ENCODE assay signal across 8 mouse cellular contexts in genomic region chr17:25951803-25952623, GRCm38 (mm10). TPM values are rescaled to one million over a fixed set of nuclear protein-coding genes. Genes with fewer than 3 reads are reported as not detected.
DNase-seq lines count a peak whose midpoint lies in the region; ATAC-seq and TF ChIP-seq lines count a peak whose summit lies in the region.

TSS of gene A930017K11Rik (minus strand) at chr17:25952565.

- H3K4me3 ChIP-seq in kidney, adult 2 months (ENCODE audit: insufficient read depth, low read depth, low read length) = peak within 1 kb of the TSS; percentile 36
- H3K4me3 ChIP-seq in cerebellum, adult 2 months (replicated peaks; ENCODE audit: insufficient read depth, low read depth, low read length) = peak within 1 kb of the TSS; percentile 77
- peak within 1 kb of the TSS; percentile 39 for H3K4me3 ChIP-seq in liver, postnatal 0 days (ENCODE audit: low read depth, low read length)

- WGBS in kidney, adult 2 months = 3% methylated on average over 58 of the region's 58 CpGs
- WGBS in cerebellum, adult 2 months = 2% methylated on average over 57 of the region's 58 CpGs
- WGBS in liver, postnatal 0 days (ENCODE audit: insufficient replicate concordance) = 3% methylated on average over 47 of the region's 58 CpGs

- no peak for TF ChIP-seq POLR2A in kidney, adult 2 months (IDR thresholded peaks at IDR 0.05; ENCODE audit: low read depth, low read length)
- 0 out of 2 replicates have a peak, but pooled peaks have one; percentile 34 for TF ChIP-seq POLR2A in cerebellum, adult 2 months (IDR thresholded peaks at IDR 0.05; ENCODE audit: borderline replicate concordance, insufficient read depth, low read length)

- H3K36me3 ChIP-seq in kidney, adult 2 months (ENCODE audit: control insufficient read depth, insufficient read depth, low read length) = no peaks in the 10 kb centered on the region
- H3K36me3 ChIP-seq in liver, postnatal 0 days (replicated peaks; ENCODE audit: insufficient read depth, low read length) = no peaks in the 10 kb centered on the region

- 0 out of 2 replicates have a peak within 1 kb of the TSS, but pooled peaks have one; percentile 44 for H3K9ac ChIP-seq in liver, postnatal 0 days (replicated peaks)

- TF ChIP-seq CTCF in kidney, adult 2 months (conservative IDR thresholded peaks at IDR 0.05; ENCODE audit: insufficient read depth, insufficient read length, low read depth, low read length) = no peak
- TF ChIP-seq CTCF in cerebellum, adult 2 months (IDR thresholded peaks at IDR 0.05; ENCODE audit: borderline replicate concordance, insufficient read depth, low read depth, low read length) = no peak
- TF ChIP-seq CTCF in liver, postnatal 0 days (IDR thresholded peaks at IDR 0.05; ENCODE audit: low read depth) = no peak

- H3K4me1 ChIP-seq in kidney, adult 2 months (ENCODE audit: control insufficient read depth, insufficient read depth, low read length) = peaks cover 3% of the 10 kb centered on the region; the same call in 1 of the 2 replicates
- H3K4me1 ChIP-seq in cerebellum, adult 2 months (ENCODE audit: control insufficient read depth, insufficient read depth, low read length) = peaks cover 48% of the 10 kb centered on the region
- H3K4me1 ChIP-seq in liver, postnatal 0 days (ENCODE audit: insufficient read depth) = peaks cover 18% of the 10 kb centered on the region

- H3K27ac ChIP-seq in kidney, adult 2 months (ENCODE audit: insufficient read depth, low read depth, low read length) = peak within 1 kb of the TSS; percentile 48
- peak within 1 kb of the TSS; percentile 52 for H3K27ac ChIP-seq in cerebellum, adult 2 months (ENCODE audit: insufficient read depth, low read length)
- no peak within 1 kb of the TSS for H3K27ac ChIP-seq in liver, postnatal 0 days (ENCODE audit: low read depth)

- no peaks in the 10 kb centered on the region for H3K27me3 ChIP-seq in kidney, adult 2 months (replicated peaks; ENCODE audit: control insufficient read depth, insufficient read depth, low read length)
- no peaks in the 10 kb centered on the region for H3K27me3 ChIP-seq in cerebellum, adult 2 months (ENCODE audit: control insufficient read depth, insufficient read depth, low read length)
- peaks cover 42% of the 10 kb centered on the region for H3K27me3 ChIP-seq in liver, postnatal 0 days (ENCODE audit: insufficient read depth, low read length)

- H3K9me3 ChIP-seq in liver, postnatal 0 days (ENCODE audit: low read length) = no peaks in the 10 kb centered on the region

- no peak for TF ChIP-seq EP300 in liver, postnatal 0 days (IDR thresholded peaks at IDR 0.05; ENCODE audit: low read depth)

- peak within 1 kb of the TSS; percentile 72 for H3K4me2 ChIP-seq in liver, postnatal 0 days (ENCODE audit: low read depth, low read length)

- intact Hi-C loops in gastrocnemius, postnatal 36 days (cut with DNase I) = no loop called here

- DNase-seq in kidney, adult 2 months = no peak
- DNase-seq in kidney, adult 9 months = no peak
- DNase-seq in cerebellum, adult 2 months = peak; percentile 54 to 61
- DNase-seq in liver, postnatal 0 days = no peak
- no peak for DNase-seq in right cerebral cortex, postnatal 25 days
- DNase-seq in gastrocnemius, postnatal 36 days = no peak
- DNase-seq in thymus, adult 18-20 months = no peak

- 0 out of 4 replicates have a peak, but pooled peaks have one; percentile 3 to 27 for ATAC-seq in hematopoietic stem cell, adult 5-6 weeks (replicated peaks in 1 of 2; ENCODE audit: insufficient read depth in 1 of 2, low FRiP score in 2 of 2, low TSS enrichment in 1 of 2, low read depth in 1 of 2, poor library complexity in 2 of 2, severe bottlenecking in 2 of 2)
- peak; percentile 37; the same call in 1 of the 2 replicates for ATAC-seq in liver, postnatal 0 days

RNA-seq across cellular contexts. Expression of gene A930017K11Rik, which starts in this region (rescaled TPM):
- 7.2 and 8.3 TPM in 2 replicates for polyA plus RNA-seq in kidney, adult 2 months (2012; rRNA removed)
- polyA plus RNA-seq in cerebellum, adult 2 months (2012; rRNA removed) = 13.4 and 14.0 TPM in 2 replicates
- not detected in 2 replicates for total RNA-seq in hematopoietic stem cell, adult 5-6 weeks (2017)
- polyA plus RNA-seq in liver, postnatal 0 days (2015; fragmentation: Nextera tagmentation; extraction: Ambion mirVana) = not detected in 2 replicates
- not detected for total RNA-seq in gastrocnemius, postnatal 36 days (2021)

Comparison
In these comparisons a context has a peak if more than half of its experiments do, and no peak if none do; other contexts are left out.
1. Peak in ATAC-seq in hematopoietic stem cell, adult 5-6 weeks; RNA of the gene not detected or under 1 TPM.
2. Peak in ATAC-seq, H3K4me3 ChIP-seq, H3K9ac ChIP-seq and H3K4me2 ChIP-seq in liver, postnatal 0 days; RNA of the gene not detected or under 1 TPM.
3. DNase-seq: peak in cerebellum, adult 2 months (2 of 2); none in kidney, adult 2 months (single experiment), kidney, adult 9 months (single experiment), liver, postnatal 0 days (single experiment), right cerebral cortex, postnatal 25 days (single experiment), gastrocnemius, postnatal 36 days (0 of 2) and thymus, adult 18-20 months (0 of 2).
4. Peak in every context shown above with its lines, with median percentiles within 50 percentile points of each other: H3K4me3 ChIP-seq.